Comparison of ENCODE assay signal across 16 mouse cellular contexts in the genomic region with DNA sequence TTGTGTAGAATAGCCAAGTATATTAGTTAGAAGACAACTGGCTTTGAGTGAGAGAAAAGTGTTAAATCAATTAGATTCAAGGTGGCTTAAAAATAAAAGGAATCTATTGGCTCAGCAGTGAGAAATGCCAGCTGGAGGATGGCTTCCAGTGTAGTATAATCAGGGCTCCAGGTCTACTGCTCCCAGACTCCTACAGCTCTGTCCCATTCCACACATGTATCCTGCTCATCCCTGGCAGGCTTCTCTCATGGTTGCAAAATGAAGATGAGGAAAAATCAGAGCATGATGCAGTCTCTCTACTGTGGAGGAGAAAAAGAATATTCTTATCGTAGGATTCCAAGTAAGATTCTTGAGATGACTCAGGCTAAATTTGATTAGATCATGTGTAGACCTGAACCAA.
"Had no signal": no experiment of that assay in that cellular context is flagged by ENCODE, and none has a peak within 500 bp of the region (broad histone marks: within the 10 kb centered on the region; RNA-seq: fewer than 3 reads in every experiment).

No protein-coding gene starts in this region.

- H3K4me2 ChIP-seq: liver, embryonic 13.5 days; midbrain, embryonic 11.5 days; neural tube, embryonic 12.5 days; neural tube, embryonic 15.5 days; stomach, embryonic 15.5 days had no signal

- DNase-seq: kidney, adult 18-20 months; kidney, postnatal 25 days; liver, embryonic 13.5 days; lung, adult 2 months; lung, postnatal 14 days; lung, postnatal 4 days; midbrain, embryonic 14.5 days; right cerebral cortex, adult 18-20 months; right cerebral cortex, postnatal 14 days; right cerebral cortex, postnatal 4 days; thymus, postnatal 36 days had no signal

- H3K4me1 ChIP-seq: liver, embryonic 13.5 days had no signal

- H3K9me3 ChIP-seq: liver, embryonic 13.5 days; neural tube, embryonic 12.5 days; neural tube, embryonic 15.5 days; stomach, embryonic 15.5 days had no signal

- H3K4me3 ChIP-seq: liver, embryonic 13.5 days; neural tube, embryonic 12.5 days; neural tube, embryonic 15.5 days; stomach, embryonic 15.5 days had no signal

- H3K36me3 ChIP-seq: liver, embryonic 13.5 days; neural tube, embryonic 12.5 days; neural tube, embryonic 15.5 days; stomach, embryonic 15.5 days had no signal

- H3K9ac ChIP-seq: liver, embryonic 13.5 days; neural tube, embryonic 12.5 days; neural tube, embryonic 15.5 days; stomach, embryonic 15.5 days had no signal

- H3K27me3 ChIP-seq: liver, embryonic 13.5 days; neural tube, embryonic 12.5 days; neural tube, embryonic 15.5 days; stomach, embryonic 15.5 days had no signal

- H3K27ac ChIP-seq: kidney, postnatal 0 days; liver, embryonic 13.5 days; neural tube, embryonic 12.5 days; neural tube, embryonic 15.5 days; stomach, embryonic 15.5 days had no signal
